Mouse (Mus musculus): ENCODE data around the gene Naa16. TPM values are rescaled to one million over a fixed set of nuclear protein-coding genes. Genes with fewer than 3 reads are reported as not detected.
A peak's percentile ranks its signal among the peaks of the same experiment; 100 is the strongest.

The Naa16 gene
- polyA plus RNA-seq, 1 experiment from 2014 or later = 16.8 TPM

DNA sequence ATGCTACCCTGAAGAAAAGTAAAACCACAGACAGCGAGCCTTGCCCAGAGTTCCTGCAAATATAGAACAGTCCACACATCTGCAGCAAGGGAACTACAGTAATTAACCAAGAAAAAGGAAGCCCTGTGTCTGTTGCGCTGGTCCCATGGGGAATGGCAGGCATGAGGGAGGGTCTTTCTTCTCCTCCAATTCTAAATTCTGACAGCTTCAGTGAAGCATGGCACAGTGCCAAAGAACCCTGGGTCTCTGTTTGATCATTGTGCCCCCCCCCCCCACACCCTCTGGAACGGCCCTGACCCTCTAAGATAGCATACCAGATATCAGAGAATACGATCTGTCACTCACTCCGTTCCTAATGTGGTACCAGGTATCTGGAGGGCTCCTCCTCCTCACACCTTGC lies 93.7 kb downstream of the Naa16 start:
- 54% methylated on average over 5 of the region's 5 CpGs for WGBS
- H3K36me3 ChIP-seq (ENCODE audit: control insufficient read depth, insufficient read depth) = peaks cover 4% of the 10 kb centered on the region; the same call in 1 of the 2 replicates
- no peak overlapping the region for H3K27ac ChIP-seq (ENCODE audit: low read depth, low read length)
- H3K9me3 ChIP-seq (ENCODE audit: control insufficient read depth) = no peaks in the 10 kb centered on the region
- H3K27me3 ChIP-seq (replicated peaks; ENCODE audit: control insufficient read depth, insufficient read depth, low read length) = no peaks in the 10 kb centered on the region
- H3K4me2 ChIP-seq (replicated peaks; ENCODE audit: low read depth) = no peak overlapping the region
- no peak for TF ChIP-seq CTCF (IDR thresholded peaks at IDR 0.05; ENCODE audit: low read depth)
- no peak for ATAC-seq
- H3K4me3 ChIP-seq (ENCODE audit: low read depth, low read length) = no peak overlapping the region
- no peak overlapping the region for H3K9ac ChIP-seq (ENCODE audit: low read depth, low read length)
- H3K4me1 ChIP-seq (replicated peaks; ENCODE audit: control insufficient read depth, insufficient read depth, low read length) = peaks cover 5% of the 10 kb centered on the region; the same call in 1 of the 2 replicates

DNA sequence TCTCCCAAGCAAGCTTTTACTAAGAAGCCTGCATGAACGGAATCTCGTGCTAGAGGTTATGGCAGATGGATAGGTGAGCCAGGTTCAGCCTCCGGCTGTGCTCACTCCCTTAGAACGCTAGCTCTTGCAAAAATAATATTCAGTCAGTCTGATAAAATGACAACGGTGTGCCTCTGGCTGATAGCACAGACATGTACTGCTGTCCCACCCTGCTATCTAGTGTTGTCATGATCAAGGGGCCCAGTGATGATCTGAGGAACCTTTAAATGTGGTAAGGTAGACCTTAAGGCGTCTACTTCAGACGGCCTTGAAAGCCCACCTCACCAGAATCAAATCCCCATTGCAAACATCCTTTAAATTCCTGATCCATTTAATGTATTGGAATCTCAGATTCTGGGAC lies 94.4 kb downstream of the Naa16 start:
- ATAC-seq = no peak
- H3K27ac ChIP-seq (ENCODE audit: low read depth, low read length) = no peak overlapping the region
- H3K36me3 ChIP-seq (ENCODE audit: control insufficient read depth, insufficient read depth) = peaks cover 4% of the 10 kb centered on the region; the same call in 1 of the 2 replicates
- H3K27me3 ChIP-seq (replicated peaks; ENCODE audit: control insufficient read depth, insufficient read depth, low read length) = no peaks in the 10 kb centered on the region
- no peak overlapping the region for H3K9ac ChIP-seq (ENCODE audit: low read depth, low read length)
- 83% methylated on average over 7 of the region's 7 CpGs for WGBS
- H3K4me1 ChIP-seq (replicated peaks; ENCODE audit: control insufficient read depth, insufficient read depth, low read length) = peaks cover 5% of the 10 kb centered on the region; the same call in 1 of the 2 replicates
- TF ChIP-seq CTCF (IDR thresholded peaks at IDR 0.05; ENCODE audit: low read depth) = no peak
- H3K9me3 ChIP-seq (ENCODE audit: control insufficient read depth) = no peaks in the 10 kb centered on the region
- H3K4me3 ChIP-seq (ENCODE audit: low read depth, low read length) = no peak overlapping the region
- no peak overlapping the region for H3K4me2 ChIP-seq (replicated peaks; ENCODE audit: low read depth)

DNA sequence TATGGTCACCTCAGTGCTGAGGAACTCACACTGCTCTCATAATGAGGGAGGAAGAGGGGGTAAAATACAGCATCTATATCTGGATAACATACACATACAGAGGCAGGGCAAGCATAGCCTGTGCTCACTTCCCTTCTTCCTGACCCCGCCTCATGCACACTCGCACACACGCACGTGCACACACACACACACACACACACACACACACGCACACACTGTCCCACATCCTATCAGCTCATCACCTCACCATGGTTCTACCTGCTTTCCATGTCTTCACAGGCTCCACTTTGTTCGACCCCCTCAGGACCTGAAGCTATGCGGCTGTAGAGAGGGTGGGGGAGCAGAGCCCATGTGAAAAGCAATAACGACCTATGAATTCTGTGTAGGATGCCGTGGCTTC lies 95.0 kb downstream of the Naa16 start:
- Histone ChIP-seq H3K9me3 (ENCODE audit: control insufficient read depth) (no peaks in the 10 kb centered on the region), H3K9ac (ENCODE audit: low read depth, low read length) (no peak overlapping the region), H3K36me3 (ENCODE audit: control insufficient read depth, insufficient read depth) (peaks cover 4% of the 10 kb centered on the region; the same call in 1 of the 2 replicates), H3K4me1 (replicated peaks; ENCODE audit: control insufficient read depth, insufficient read depth, low read length) (no peaks in the 10 kb centered on the region), H3K4me3 (ENCODE audit: low read depth, low read length) (no peak overlapping the region), H3K27ac (ENCODE audit: low read depth, low read length) (no peak overlapping the region), H3K27me3 (replicated peaks; ENCODE audit: control insufficient read depth, insufficient read depth, low read length) (no peaks in the 10 kb centered on the region), H3K4me2 (replicated peaks; ENCODE audit: low read depth) (no peak overlapping the region)
- 88% methylated on average over 9 of the region's 9 CpGs for WGBS
- TF ChIP-seq CTCF (IDR thresholded peaks at IDR 0.05; ENCODE audit: low read depth) = no peak
- no peak for ATAC-seq

DNA sequence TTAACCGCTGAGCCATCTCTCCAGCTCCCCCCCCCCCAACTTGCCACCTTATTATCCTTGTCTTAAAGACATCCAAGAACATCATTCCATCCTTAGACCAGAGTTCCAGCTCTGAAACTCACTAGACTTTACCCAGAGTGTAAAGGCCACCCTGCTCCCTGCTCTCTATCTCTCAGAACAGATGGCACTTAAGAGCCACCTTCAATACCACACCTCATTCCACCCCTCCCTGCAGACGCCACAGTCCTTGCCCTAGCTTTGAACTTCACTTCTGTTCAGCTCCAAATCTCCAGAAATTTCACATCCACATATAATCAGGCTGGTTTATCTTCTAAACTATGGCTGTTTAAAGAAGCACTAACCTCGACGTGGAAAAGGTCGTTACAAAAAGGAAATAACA lies 95.6 kb downstream of the Naa16 start:
- WGBS = 42% methylated on average over 5 of the region's 5 CpGs
- H3K9ac ChIP-seq (ENCODE audit: low read depth, low read length) = no peak overlapping the region
- TF ChIP-seq CTCF (IDR thresholded peaks at IDR 0.05; ENCODE audit: low read depth) = no peak

DNA sequence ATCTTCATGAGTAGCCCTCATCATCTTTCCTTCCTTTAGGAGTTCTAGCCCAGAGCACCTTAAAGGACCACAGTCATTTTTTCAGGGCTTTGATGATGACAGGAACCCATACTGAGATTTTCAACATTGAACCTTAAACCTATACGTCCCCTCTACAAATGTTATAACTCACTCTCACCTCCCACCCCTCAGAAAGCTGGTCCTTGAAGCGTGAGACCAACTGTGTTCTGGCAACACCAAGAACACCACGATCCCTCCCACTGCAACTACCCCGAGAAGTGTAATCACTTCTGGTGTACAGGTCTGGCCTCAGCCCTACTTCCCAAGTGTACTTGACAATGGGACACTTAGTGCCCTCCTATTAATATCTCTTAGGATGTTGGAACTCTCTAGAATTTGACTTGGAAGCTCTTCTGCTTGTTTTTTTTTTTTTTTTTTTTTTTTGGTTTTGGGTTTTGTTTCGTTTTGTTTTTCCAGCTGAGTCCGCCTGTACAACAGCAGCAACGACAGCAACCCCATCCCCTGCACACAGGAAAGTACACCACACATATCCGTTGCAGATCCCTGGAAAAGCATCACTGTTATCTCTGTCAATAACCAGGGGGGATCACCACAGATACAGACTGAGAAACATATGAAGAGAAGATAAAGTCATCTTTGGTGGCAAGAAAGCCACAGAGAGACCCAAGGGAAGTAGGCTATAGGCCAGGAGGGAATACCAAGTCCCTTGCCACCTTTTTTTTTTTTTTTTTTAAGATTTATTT lies 96.3 kb downstream of the Naa16 start:
- Histone ChIP-seq H3K4me3 (ENCODE audit: low read depth, low read length) (no peak overlapping the region), H3K27me3 (replicated peaks; ENCODE audit: control insufficient read depth, insufficient read depth, low read length) (no peaks in the 10 kb centered on the region), H3K9ac (ENCODE audit: low read depth, low read length) (no peak overlapping the region), H3K4me2 (replicated peaks; ENCODE audit: low read depth) (no peak overlapping the region), H3K27ac (ENCODE audit: low read depth, low read length) (no peak overlapping the region), H3K9me3 (ENCODE audit: control insufficient read depth) (no peaks in the 10 kb centered on the region), H3K36me3 (ENCODE audit: control insufficient read depth, insufficient read depth) (peaks cover 4% of the 10 kb centered on the region; the same call in 1 of the 2 replicates), H3K4me1 (replicated peaks; ENCODE audit: control insufficient read depth, insufficient read depth, low read length) (no peaks in the 10 kb centered on the region; the same call in 1 of the 2 replicates)
- no peak for ATAC-seq
- TF ChIP-seq CTCF (IDR thresholded peaks at IDR 0.05; ENCODE audit: low read depth) = no peak
- WGBS = 76% methylated on average over 8 of the region's 8 CpGs

More for the DNA sequence above, 95.6 kb downstream of the Naa16 start:
- H3K4me1 ChIP-seq (replicated peaks; ENCODE audit: control insufficient read depth, insufficient read depth, low read length) = no peaks in the 10 kb centered on the region; the same call in 1 of the 2 replicates
- H3K36me3 ChIP-seq (ENCODE audit: control insufficient read depth, insufficient read depth) = peaks cover 4% of the 10 kb centered on the region; the same call in 1 of the 2 replicates
- ATAC-seq = no peak
- no peak overlapping the region for H3K27ac ChIP-seq (ENCODE audit: low read depth, low read length)
- H3K27me3 ChIP-seq (replicated peaks; ENCODE audit: control insufficient read depth, insufficient read depth, low read length) = no peaks in the 10 kb centered on the region
- no peak overlapping the region for H3K4me2 ChIP-seq (replicated peaks; ENCODE audit: low read depth)
- H3K4me3 ChIP-seq (ENCODE audit: low read depth, low read length) = no peak overlapping the region
- H3K9me3 ChIP-seq (ENCODE audit: control insufficient read depth) = no peaks in the 10 kb centered on the region

DNA sequence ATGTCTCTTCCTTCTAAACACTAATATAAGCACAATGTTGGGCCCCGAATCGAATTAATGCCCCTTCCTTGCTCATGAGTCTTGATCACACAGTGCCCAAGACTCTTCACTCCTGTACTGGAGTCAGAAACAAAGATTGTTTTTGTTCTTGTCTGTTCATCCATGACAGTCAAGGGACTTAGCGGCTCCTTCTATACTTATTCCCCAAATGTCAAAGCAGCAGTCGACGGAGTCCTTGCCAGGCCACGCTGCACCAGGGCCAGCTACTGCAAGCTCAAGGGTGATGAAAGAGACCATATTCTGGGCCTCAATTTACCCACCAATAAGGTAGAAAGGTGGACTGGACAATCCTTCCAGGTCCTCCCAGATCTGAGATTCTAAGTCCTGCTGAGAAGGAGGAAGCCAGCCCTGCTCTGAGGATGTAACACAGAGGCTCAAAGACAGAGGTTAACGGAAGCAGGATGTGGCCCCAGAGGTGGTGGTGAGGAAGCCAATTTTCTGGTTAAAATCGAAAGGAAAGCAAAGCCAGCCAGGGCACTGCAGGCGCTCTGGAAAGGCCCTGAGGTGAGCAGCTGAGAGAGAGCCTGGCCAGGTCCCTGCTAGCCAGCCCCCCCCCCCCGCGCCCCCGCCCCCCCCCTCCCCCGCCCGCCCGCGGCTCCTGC lies 97.3 kb downstream of the Naa16 start:
- H3K4me2 ChIP-seq (replicated peaks; ENCODE audit: low read depth) = peak overlapping the region; percentile 32; the same call in 1 of the 2 replicates
- ATAC-seq = no peak

More for the DNA sequence above, 97.3 kb downstream of the Naa16 start:
- H3K36me3 ChIP-seq (ENCODE audit: control insufficient read depth, insufficient read depth) = peaks cover 4% of the 10 kb centered on the region; the same call in 1 of the 2 replicates
- no peak overlapping the region for H3K27ac ChIP-seq (ENCODE audit: low read depth, low read length)
- no peak overlapping the region for H3K4me3 ChIP-seq (ENCODE audit: low read depth, low read length)
- no peaks in the 10 kb centered on the region for H3K27me3 ChIP-seq (replicated peaks; ENCODE audit: control insufficient read depth, insufficient read depth, low read length)
- H3K9me3 ChIP-seq (ENCODE audit: control insufficient read depth) = no peaks in the 10 kb centered on the region
- no peaks in the 10 kb centered on the region; the same call in 1 of the 2 replicates for H3K4me1 ChIP-seq (replicated peaks; ENCODE audit: control insufficient read depth, insufficient read depth, low read length)
- no peak overlapping the region for H3K9ac ChIP-seq (ENCODE audit: low read depth, low read length)
- WGBS = 50% methylated on average over 15 of the region's 16 CpGs
- TF ChIP-seq CTCF (IDR thresholded peaks at IDR 0.05; ENCODE audit: low read depth) = no peak
